Mouse (Mus musculus) stomach, embryonic 16.5 days (tissue): ENCODE measurements around the gene Rab31. TPM values are rescaled to one million over a fixed set of nuclear protein-coding genes. Genes with fewer than 3 reads are reported as not detected.

Source experiments
- ATAC-seq: fragments of 200-750 bp; cut with Nextera tagmentation; 2 replicates; pipeline ENCODE4 v1.8.0; 2017; ENCODE audit warnings: moderate number of reproducible peaks, moderate TSS enrichment; ENCODE audit not compliant: insufficient read depth, low FRiP score
- H3K27ac ChIP-seq: fragments of 300-500 bp; sonication (generic); 2 replicates; pipeline ENCODE4 v1.5.1; 2014; ENCODE audit warnings: low read length
- H3K27me3 ChIP-seq: fragments of 300-500 bp; sonication (generic); 2 replicates; pipeline ENCODE4 v1.6.1; 2014; ENCODE audit warnings: low read length, control low read depth, mixed read lengths; ENCODE audit not compliant: control insufficient read depth, insufficient read depth
- H3K36me3 ChIP-seq: fragments of 300-500 bp; sonication (generic); 2 replicates; pipeline ENCODE4 v1.6.1; 2014; ENCODE audit warnings: low read length; ENCODE audit not compliant: control insufficient read depth, insufficient read depth
- H3K4me1 ChIP-seq: fragments of 300-500 bp; sonication (generic); 2 replicates; pipeline ENCODE4 v1.6.1; 2014; ENCODE audit warnings: low read length, control low read depth, mixed read lengths; ENCODE audit not compliant: control insufficient read depth, insufficient read depth
- H3K4me2 ChIP-seq: fragments of 300-500 bp; sonication (generic); 2 replicates; pipeline ENCODE4 v1.6.1; 2014; ENCODE audit warnings: low read depth, low read length, mixed read lengths
- H3K4me3 ChIP-seq: fragments of 300-500 bp; sonication (generic); replicated peaks from 2 replicates; pipeline ENCODE4 v1.5.1; 2014; ENCODE audit warnings: mild to moderate bottlenecking, low read length
- H3K9ac ChIP-seq: fragments of 300-500 bp; sonication (generic); 2 replicates; pipeline ENCODE4 v1.6.1; 2014; ENCODE audit warnings: low read length
- H3K9me3 ChIP-seq: fragments of 300-500 bp; sonication (generic); replicated peaks from 2 replicates; pipeline ENCODE4 v1.6.1; 2016; ENCODE audit warnings: low read length, control low read depth; ENCODE audit not compliant: control insufficient read depth
- WGBS: fragments of 180-500 bp; shearing (Covaris S2); extraction: QIAGEN DNeasy Blood & Tissue Kit; methylation state at CpG from one replicate; pipeline ENCODE4 v1.1.7; 2014; 5-methylcytosine and 5-hydroxymethylcytosine counted together
- polyA plus RNA-seq: library from polyadenylated mRNA; unstranded; fragments of >200 nt; fragmentation: Nextera tagmentation; extraction: Ambion mirVana; gene quantifications from 2 replicates; pipeline ENCODE4 v1.2.1, GENCODE M21; 2015

The Rab31 gene
- polyA plus RNA-seq, 1 experiment from 2014 or later = 34.6 TPM

DNA sequence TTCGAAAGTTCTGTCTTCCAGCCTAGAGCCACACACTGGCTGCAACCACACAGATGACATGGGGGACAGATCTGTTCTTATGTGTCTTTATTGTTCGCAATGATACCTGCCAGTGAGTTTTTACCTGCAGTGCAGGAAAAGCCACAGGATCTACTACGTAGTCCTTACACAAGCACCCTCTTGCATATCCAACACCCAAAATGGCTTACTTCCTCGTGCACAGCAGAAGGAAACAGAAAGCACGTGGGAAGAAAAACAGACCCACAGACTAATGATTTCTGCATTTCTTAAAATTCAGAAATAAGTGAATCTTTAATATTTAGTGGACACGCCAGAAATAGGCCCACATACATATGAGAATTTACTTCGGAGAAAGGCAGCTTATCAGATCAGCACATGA lies 22.7 kb downstream of the Rab31 start:
- H3K27ac ChIP-seq = no peak overlapping the region
- H3K4me3 ChIP-seq = no peak overlapping the region
- H3K9ac ChIP-seq = no peak overlapping the region
- H3K4me1 ChIP-seq = no peaks in the 10 kb centered on the region
- H3K27me3 ChIP-seq = no peaks in the 10 kb centered on the region
- 0 out of 2 replicates have a peak, but pooled peaks cover 5% of the 10 kb centered on the region for H3K9me3 ChIP-seq
- no peaks in the 10 kb centered on the region for H3K36me3 ChIP-seq
- 89% methylated on average over 7 of the region's 7 CpGs for WGBS
- H3K4me2 ChIP-seq = no peak overlapping the region
- ATAC-seq = no peak

DNA sequence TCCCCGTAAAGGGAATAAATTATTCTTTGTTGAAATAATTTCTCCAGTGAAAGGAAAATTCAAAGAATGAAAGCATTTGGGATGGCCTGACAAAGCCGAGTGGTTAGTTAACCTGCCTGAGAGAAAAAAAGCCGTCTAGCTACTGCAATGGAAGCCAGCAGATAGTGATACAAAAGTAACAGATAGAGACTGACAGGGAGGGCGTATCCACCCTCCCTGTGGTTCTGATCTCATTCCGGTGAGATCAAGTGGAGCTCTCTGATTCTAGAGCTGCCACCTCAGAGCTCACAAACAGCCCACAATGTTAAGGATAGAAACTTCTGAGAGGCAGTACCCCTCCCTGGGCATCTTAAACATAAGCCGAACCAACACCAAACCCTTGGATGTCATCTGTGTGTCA lies 23.6 kb downstream of the Rab31 start:
- Histone ChIP-seq H3K4me1 (no peaks in the 10 kb centered on the region), H3K36me3 (no peaks in the 10 kb centered on the region), H3K9me3 (no peaks in the 10 kb centered on the region), H3K9ac (no peak overlapping the region), H3K27ac (no peak overlapping the region), H3K4me3 (no peak overlapping the region), H3K4me2 (no peak overlapping the region), H3K27me3 (no peaks in the 10 kb centered on the region)
- no peak for ATAC-seq
- WGBS = 74% methylated on average over 6 of the region's 6 CpGs

DNA sequence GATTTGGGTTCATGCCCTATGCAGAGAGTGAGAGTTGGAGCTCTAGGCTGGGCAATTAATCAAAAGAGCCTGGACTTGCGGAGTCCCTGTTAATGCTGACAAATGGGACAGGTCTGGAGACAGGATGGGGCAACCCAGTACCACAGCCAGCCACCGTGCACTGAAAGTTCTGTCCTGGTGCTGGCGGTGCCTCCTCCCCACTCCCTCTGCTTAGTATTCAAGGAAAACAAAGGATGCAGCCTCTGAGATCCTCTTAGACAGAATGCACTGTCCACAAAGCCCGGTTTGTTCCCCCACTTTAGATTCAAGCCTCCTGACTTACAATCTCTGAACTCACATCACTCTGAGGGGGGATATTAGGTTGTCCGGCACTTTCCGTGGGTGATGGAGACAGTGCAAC lies 26.2 kb downstream of the Rab31 start:
- Histone ChIP-seq H3K27ac (no peak overlapping the region), H3K4me2 (no peak overlapping the region), H3K9me3 (no peaks in the 10 kb centered on the region), H3K36me3 (no peaks in the 10 kb centered on the region), H3K27me3 (no peaks in the 10 kb centered on the region), H3K4me1 (no peaks in the 10 kb centered on the region), H3K9ac (no peak overlapping the region), H3K4me3 (no peak overlapping the region)
- ATAC-seq = no peak
- WGBS = 70% methylated on average over 6 of the region's 6 CpGs

DNA sequence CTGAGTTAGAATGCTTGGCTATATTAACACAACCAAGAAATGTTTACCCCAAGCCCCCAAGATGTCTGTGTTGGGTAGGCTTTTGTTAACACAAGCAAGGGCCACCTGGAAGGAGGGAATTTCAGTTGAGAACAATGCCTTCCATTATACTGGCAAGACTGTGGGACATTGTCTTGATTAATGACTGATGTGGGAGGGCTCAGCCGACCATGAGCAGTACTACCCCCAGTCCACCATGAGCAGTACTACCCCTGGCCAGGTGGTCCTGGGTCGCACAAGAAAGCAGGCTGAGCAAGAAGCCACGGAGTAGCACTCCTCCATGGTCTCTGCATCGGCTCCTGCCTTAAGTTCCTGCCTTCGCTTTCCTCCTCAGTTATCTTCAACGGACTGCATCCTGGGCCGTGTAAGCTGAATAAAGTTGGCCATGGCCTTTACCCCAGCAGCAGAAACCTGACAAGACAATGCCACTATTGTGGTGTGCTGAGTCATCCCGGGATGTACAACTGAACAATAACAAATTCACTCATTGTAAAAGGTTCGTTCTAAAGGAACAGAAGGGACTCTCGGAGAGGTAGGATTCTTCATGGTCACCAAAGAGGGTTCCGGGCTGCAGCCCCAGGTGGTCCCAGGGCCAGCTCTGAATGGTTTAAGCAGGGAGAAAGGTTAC lies 28.8 kb downstream of the Rab31 start:
- Histone ChIP-seq H3K27me3 (no peaks in the 10 kb centered on the region), H3K4me3 (no peak overlapping the region), H3K9me3 (no peaks in the 10 kb centered on the region), H3K36me3 (no peaks in the 10 kb centered on the region), H3K27ac (no peak overlapping the region), H3K4me2 (no peak overlapping the region), H3K9ac (no peak overlapping the region), H3K4me1 (no peaks in the 10 kb centered on the region)
- 69% methylated on average over 11 of the region's 11 CpGs for WGBS
- ATAC-seq = no peak

DNA sequence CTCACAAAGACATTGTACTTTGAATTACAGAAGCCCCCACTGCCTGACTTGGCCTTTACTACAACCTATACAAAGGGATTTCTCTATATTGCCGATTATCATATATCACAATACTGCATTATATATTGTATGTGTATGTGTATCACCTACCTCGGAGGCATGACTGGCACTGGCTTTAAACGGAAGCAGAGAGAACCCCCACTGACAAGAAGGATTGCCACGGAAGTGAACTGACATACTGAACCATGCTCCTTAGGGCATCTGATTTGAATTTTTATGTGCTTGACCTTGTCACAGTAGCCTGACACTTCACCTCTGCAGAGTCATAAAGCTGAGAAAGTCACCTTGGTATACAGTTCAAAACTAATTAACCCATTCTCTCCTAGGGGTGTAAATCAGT lies 29.6 kb downstream of the Rab31 start:
- no peak for ATAC-seq
- 66% methylated on average over 4 of the region's 4 CpGs for WGBS
- no peak overlapping the region for H3K27ac ChIP-seq
- H3K4me1 ChIP-seq = no peaks in the 10 kb centered on the region
- H3K27me3 ChIP-seq = no peaks in the 10 kb centered on the region
- H3K4me3 ChIP-seq = no peak overlapping the region
- H3K4me2 ChIP-seq = no peak overlapping the region
- no peaks in the 10 kb centered on the region for H3K9me3 ChIP-seq
- no peak overlapping the region for H3K9ac ChIP-seq
- no peaks in the 10 kb centered on the region for H3K36me3 ChIP-seq

DNA sequence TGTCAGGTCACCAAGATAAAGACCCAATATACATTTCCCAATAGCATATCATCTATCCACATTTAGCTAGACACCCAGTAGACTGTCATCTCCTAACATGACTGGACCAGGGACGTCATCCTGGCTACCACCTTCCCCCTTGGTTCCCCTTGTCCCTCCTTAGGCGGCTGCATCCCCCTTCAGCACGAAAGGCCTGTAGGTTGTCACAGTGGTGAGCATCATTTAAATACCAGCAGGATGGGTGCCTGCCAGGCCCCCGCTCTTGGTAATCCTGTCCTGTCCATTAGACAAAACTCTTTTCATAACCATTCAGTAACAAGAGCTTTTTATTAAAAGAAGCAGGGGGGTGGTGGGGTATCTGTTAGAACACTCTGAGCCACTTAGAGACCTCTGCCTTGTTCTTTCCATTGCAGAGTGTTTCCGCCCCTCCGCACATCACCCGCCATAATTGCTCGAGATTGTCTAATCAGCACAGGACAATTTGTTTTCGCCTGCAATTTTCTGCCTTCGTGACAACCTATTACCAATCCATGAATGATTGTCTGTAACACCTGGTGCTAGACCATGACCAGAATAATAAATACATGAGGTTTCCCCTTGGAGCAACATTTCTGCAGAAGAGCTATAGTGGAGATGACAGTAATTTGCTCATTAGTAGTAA lies 30.2 kb downstream of the Rab31 start:
- no peaks in the 10 kb centered on the region for H3K4me1 ChIP-seq
- no peak overlapping the region for H3K9ac ChIP-seq
- H3K27me3 ChIP-seq = no peaks in the 10 kb centered on the region
- H3K27ac ChIP-seq = no peak overlapping the region
- no peak overlapping the region for H3K4me2 ChIP-seq
- no peak for ATAC-seq
- H3K36me3 ChIP-seq = no peaks in the 10 kb centered on the region
- H3K9me3 ChIP-seq = no peaks in the 10 kb centered on the region
- whole genome bisulfite sequencing = 70% methylated on average over 10 of the region's 10 CpGs
- no peak overlapping the region for H3K4me3 ChIP-seq

DNA sequence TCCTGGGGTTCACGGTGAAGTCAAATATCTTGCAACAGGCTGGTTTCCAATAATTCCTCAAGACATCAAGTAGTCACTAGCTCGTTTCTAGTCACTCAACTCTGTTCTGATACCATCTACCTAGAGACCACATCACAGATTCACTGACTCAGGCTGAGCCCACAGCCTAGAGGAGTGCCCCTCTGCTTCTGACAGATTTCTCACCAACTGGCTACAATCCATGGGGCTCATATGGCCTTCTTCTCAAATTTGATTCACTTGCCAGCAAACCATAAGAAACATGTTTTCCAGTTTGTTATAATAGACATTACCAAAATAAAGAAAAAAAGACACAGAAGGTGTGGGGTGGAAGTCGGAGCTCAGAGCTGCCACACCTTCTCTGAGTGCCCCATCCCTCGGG lies 31.0 kb downstream of the Rab31 start:
- Histone ChIP-seq H3K4me2 (no peak overlapping the region), H3K4me3 (no peak overlapping the region), H3K27ac (no peak overlapping the region), H3K9me3 (no peaks in the 10 kb centered on the region), H3K4me1 (no peaks in the 10 kb centered on the region), H3K36me3 (no peaks in the 10 kb centered on the region), H3K27me3 (no peaks in the 10 kb centered on the region), H3K9ac (no peak overlapping the region)
- WGBS = 81% methylated on average over 4 of the region's 4 CpGs
- no peak for ATAC-seq

DNA sequence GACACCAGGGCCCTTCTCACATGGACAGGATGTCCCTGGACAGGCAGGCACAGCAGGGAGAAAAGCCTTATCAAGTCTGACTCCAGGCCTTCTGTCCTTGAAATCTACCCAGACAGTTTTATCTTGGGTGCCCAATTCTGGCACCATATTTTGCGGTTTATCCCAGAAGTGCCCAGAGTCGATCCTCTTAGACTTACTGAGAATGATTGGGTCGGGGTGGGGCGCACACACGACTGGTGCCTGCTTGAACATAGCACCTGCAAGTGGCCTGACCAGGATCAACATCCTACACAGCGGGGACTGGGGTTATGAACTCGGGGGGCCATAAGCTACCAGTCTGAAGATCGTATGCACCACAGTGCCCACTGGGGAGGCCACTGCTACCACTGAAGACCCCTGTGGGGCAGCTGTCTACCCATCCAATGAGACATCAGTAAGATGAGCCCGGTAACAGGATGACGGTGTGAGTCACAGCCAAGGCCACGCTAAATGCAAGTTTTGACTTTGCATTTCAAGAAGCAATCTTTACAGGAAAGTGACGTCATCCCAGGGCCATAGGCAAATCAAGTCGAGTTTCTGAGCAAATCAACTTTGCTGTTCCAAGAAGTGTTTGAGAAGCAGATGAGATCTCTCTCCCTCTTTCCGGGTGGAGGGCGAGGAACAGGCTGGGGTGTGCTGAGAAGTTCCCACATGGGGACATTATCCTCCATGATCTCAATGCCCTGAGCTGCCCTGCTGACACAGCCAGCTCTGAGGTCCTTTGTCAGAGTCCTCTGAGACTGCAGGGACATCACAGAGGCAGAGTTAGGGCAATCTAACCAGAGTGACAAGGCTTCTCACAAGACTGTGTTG lies 32.5 kb downstream of the Rab31 start:
- no peak for ATAC-seq
- H3K4me1 ChIP-seq = no peaks in the 10 kb centered on the region
- no peaks in the 10 kb centered on the region for H3K27me3 ChIP-seq
- no peak overlapping the region for H3K4me3 ChIP-seq
- H3K27ac ChIP-seq = no peak overlapping the region
- no peak overlapping the region for H3K4me2 ChIP-seq
- H3K36me3 ChIP-seq = no peaks in the 10 kb centered on the region
- H3K9me3 ChIP-seq = no peaks in the 10 kb centered on the region
- no peak overlapping the region for H3K9ac ChIP-seq
- WGBS = 80% methylated on average over 15 of the region's 15 CpGs

DNA sequence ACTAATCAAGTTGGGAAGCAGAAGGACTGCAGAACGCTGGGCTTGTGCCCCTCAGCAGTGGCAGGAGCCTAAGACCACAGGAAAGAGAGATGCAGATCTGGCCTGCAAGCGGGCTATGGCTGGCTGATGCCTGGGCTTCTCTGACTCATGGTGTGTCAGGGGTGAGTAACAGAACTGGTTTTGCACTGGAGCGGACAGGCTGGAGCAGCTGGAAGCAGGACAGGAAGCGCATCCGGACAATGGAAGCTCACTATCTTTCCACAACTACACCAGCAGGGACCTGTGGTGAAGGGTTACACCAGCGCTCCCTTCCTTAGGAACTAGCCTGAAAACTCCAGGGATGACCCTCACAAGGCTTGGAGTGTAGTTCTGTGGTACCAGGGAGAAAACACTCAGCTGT lies 34.9 kb downstream of the Rab31 start:
- Histone ChIP-seq H3K9me3 (no peaks in the 10 kb centered on the region), H3K36me3 (no peaks in the 10 kb centered on the region), H3K27me3 (no peaks in the 10 kb centered on the region), H3K4me3 (no peak overlapping the region), H3K4me2 (no peak overlapping the region), H3K27ac (no peak overlapping the region), H3K9ac (no peak overlapping the region), H3K4me1 (no peaks in the 10 kb centered on the region)
- WGBS = 75% methylated on average over 6 of the region's 6 CpGs
- no peak for ATAC-seq
